Mouse (Mus musculus) bone marrow macrophage, adult 2 months (primary cell): ENCODE measurements around the gene Uggt1.

Experiments used
- CTCF ChIP-seq: IDR thresholded peaks from 2 replicates; pipeline ENCODE4 v1.5.1; 2012; ENCODE audit warnings: low read depth, mild to moderate bottlenecking, low read length, moderate library complexity
- POLR2A ChIP-seq: IDR thresholded peaks from 2 replicates; pipeline ENCODE4 v1.6.1; 2012; ENCODE audit warnings: mild to moderate bottlenecking, low read depth, low read length, borderline replicate concordance

- TF ChIP-seq POLR2A (no peak), CTCF (no peak)
Measured at GRCm38 (mm10) chr1:36191966-36192365, 52.6 kb downstream of the Uggt1 start.
